Mouse (Mus musculus): ENCODE measurements around the gene Nsun4. TPM values are rescaled to one million over a fixed set of nuclear protein-coding genes. Genes with fewer than 3 reads are reported as not detected.

The Nsun4 gene
- polyA plus RNA-seq, 1 experiment: 8.1 TPM

GRCm38 (mm10) chr4:116001206-116001605 is 52.5 kb downstream of the Nsun4 start:
- DNase-seq (ENCODE audit: low read depth): no peak

GRCm38 (mm10) chr4:116000671-116001070 is 53.0 kb downstream of the Nsun4 start:
- TF ChIP-seq POLR2A (IDR thresholded peaks at IDR 0.05; ENCODE audit: borderline replicate concordance, extremely low read depth, insufficient read depth, insufficient read length, poor library complexity, severe bottlenecking): no peak
- TF ChIP-seq CTCF (IDR thresholded peaks at IDR 0.05; ENCODE audit: borderline replicate concordance, extremely low read depth, insufficient read depth, insufficient read length): no peak
- DNase-seq (ENCODE audit: low read depth): no peak

More at GRCm38 (mm10) chr4:116001206-116001605, 52.5 kb downstream of the Nsun4 start:
- TF ChIP-seq POLR2A (IDR thresholded peaks at IDR 0.05; ENCODE audit: borderline replicate concordance, extremely low read depth, insufficient read depth, insufficient read length, poor library complexity, severe bottlenecking) (no peak), CTCF (IDR thresholded peaks at IDR 0.05; ENCODE audit: borderline replicate concordance, extremely low read depth, insufficient read depth, insufficient read length) (no peak)

- DNase-seq (ENCODE audit: low read depth): no peak
These were observed 56.9 kb downstream of the Nsun4 start for GRCm38 (mm10) chr4:115996729-115997128.

GRCm38 (mm10) chr4:115995376-115995730 is 58.3 kb downstream of the Nsun4 start:
- no peak for DNase-seq (ENCODE audit: low read depth)
- TF ChIP-seq POLR2A (IDR thresholded peaks at IDR 0.05; ENCODE audit: borderline replicate concordance, extremely low read depth, insufficient read depth, insufficient read length, poor library complexity, severe bottlenecking): no peak
- TF ChIP-seq CTCF (IDR thresholded peaks at IDR 0.05; ENCODE audit: borderline replicate concordance, extremely low read depth, insufficient read depth, insufficient read length): no peak

More at GRCm38 (mm10) chr4:115996729-115997128, 56.9 kb downstream of the Nsun4 start:
- no peak for TF ChIP-seq CTCF (IDR thresholded peaks at IDR 0.05; ENCODE audit: borderline replicate concordance, extremely low read depth, insufficient read depth, insufficient read length)
- no peak for TF ChIP-seq POLR2A (IDR thresholded peaks at IDR 0.05; ENCODE audit: borderline replicate concordance, extremely low read depth, insufficient read depth, insufficient read length, poor library complexity, severe bottlenecking)

- no peak for DNase-seq (ENCODE audit: low read depth)
- TF ChIP-seq POLR2A (IDR thresholded peaks at IDR 0.05; ENCODE audit: borderline replicate concordance, extremely low read depth, insufficient read depth, insufficient read length, poor library complexity, severe bottlenecking): no peak
- TF ChIP-seq CTCF (IDR thresholded peaks at IDR 0.05; ENCODE audit: borderline replicate concordance, extremely low read depth, insufficient read depth, insufficient read length): no peak
These were observed 58.9 kb downstream of the Nsun4 start for GRCm38 (mm10) chr4:115994662-115995375.

- TF ChIP-seq CTCF (IDR thresholded peaks at IDR 0.05; ENCODE audit: borderline replicate concordance, extremely low read depth, insufficient read depth, insufficient read length) (no peak), POLR2A (IDR thresholded peaks at IDR 0.05; ENCODE audit: borderline replicate concordance, extremely low read depth, insufficient read depth, insufficient read length, poor library complexity, severe bottlenecking) (no peak)
- no peak for DNase-seq (ENCODE audit: low read depth)
These were observed 64.3 kb downstream of the Nsun4 start for GRCm38 (mm10) chr4:115989382-115989781.

- TF ChIP-seq POLR2A (IDR thresholded peaks at IDR 0.05; ENCODE audit: borderline replicate concordance, extremely low read depth, insufficient read depth, insufficient read length, poor library complexity, severe bottlenecking) (no peak), CTCF (IDR thresholded peaks at IDR 0.05; ENCODE audit: borderline replicate concordance, extremely low read depth, insufficient read depth, insufficient read length) (no peak)
- no peak for DNase-seq (ENCODE audit: low read depth)
These were observed 65.7 kb downstream of the Nsun4 start for GRCm38 (mm10) chr4:115987858-115988530.

GRCm38 (mm10) chr4:115987436-115987835 is 66.2 kb downstream of the Nsun4 start:
- DNase-seq (ENCODE audit: low read depth): no peak
- TF ChIP-seq CTCF (IDR thresholded peaks at IDR 0.05; ENCODE audit: borderline replicate concordance, extremely low read depth, insufficient read depth, insufficient read length) (no peak), POLR2A (IDR thresholded peaks at IDR 0.05; ENCODE audit: borderline replicate concordance, extremely low read depth, insufficient read depth, insufficient read length, poor library complexity, severe bottlenecking) (no peak)

GRCm38 (mm10) chr4:115984967-115985366 is 68.7 kb downstream of the Nsun4 start:
- no peak for DNase-seq (ENCODE audit: low read depth)
- TF ChIP-seq POLR2A (IDR thresholded peaks at IDR 0.05; ENCODE audit: borderline replicate concordance, extremely low read depth, insufficient read depth, insufficient read length, poor library complexity, severe bottlenecking) (no peak), CTCF (IDR thresholded peaks at IDR 0.05; ENCODE audit: borderline replicate concordance, extremely low read depth, insufficient read depth, insufficient read length) (peak; percentile 16; the same call in 1 of the 2 replicates)

- peak; percentile 85 for DNase-seq (ENCODE audit: low read depth)
- TF ChIP-seq POLR2A (IDR thresholded peaks at IDR 0.05; ENCODE audit: borderline replicate concordance, extremely low read depth, insufficient read depth, insufficient read length, poor library complexity, severe bottlenecking): no peak
- peak; percentile 91 for TF ChIP-seq CTCF (IDR thresholded peaks at IDR 0.05; ENCODE audit: borderline replicate concordance, extremely low read depth, insufficient read depth, insufficient read length)
These were observed 69.6 kb downstream of the Nsun4 start for GRCm38 (mm10) chr4:115984111-115984510.

Other genes starting within 250 kb of the Nsun4 start
- 7.1 and 7.7 TPM in 2 replicates for gene Mob3c, start 225.8 kb downstream of the Nsun4 start, polyA plus RNA-seq (2012; rRNA removed)
- 37.3 and 52.9 TPM in 2 replicates for gene Mknk1, start 214.7 kb downstream of the Nsun4 start, polyA plus RNA-seq (2012; rRNA removed)
- gene Kncn, start 169.5 kb downstream of the Nsun4 start, polyA plus RNA-seq (2012; rRNA removed): 0.10 and 0.18 TPM in 2 replicates
- gene 6430628N08Rik, start 163.2 kb downstream of the Nsun4 start, polyA plus RNA-seq (2012; rRNA removed): 0.08 TPM in 1 of 2 replicates, not detected in the other
- gene Dmbx1, start 114.0 kb downstream of the Nsun4 start, polyA plus RNA-seq (2012; rRNA removed): 4.8 and 9.5 TPM in 2 replicates
- gene Faah, start 36.0 kb downstream of the Nsun4 start, polyA plus RNA-seq (2012; rRNA removed): 14.5 and 20.1 TPM in 2 replicates
- 362 and 404 TPM in 2 replicates for gene Uqcrh, start 21.2 kb upstream of the Nsun4 start, polyA plus RNA-seq (2012; rRNA removed)
- gene Lrrc41, start 21.4 kb upstream of the Nsun4 start, polyA plus RNA-seq (2012; rRNA removed): 59.2 and 59.6 TPM in 2 replicates
- 8.1 and 13.1 TPM in 2 replicates for gene Rad54l, start 69.8 kb upstream of the Nsun4 start, polyA plus RNA-seq (2012; rRNA removed)
- 73.2 and 79.8 TPM in 2 replicates for gene Pomgnt1, start 70.0 kb upstream of the Nsun4 start, polyA plus RNA-seq (2012; rRNA removed)
- 1.4 and 1.5 TPM in 2 replicates for gene Lurap1, start 97.5 kb upstream of the Nsun4 start, polyA plus RNA-seq (2012; rRNA removed)
- 0.07 TPM in 1 of 2 replicates, not detected in the other for gene Tspan1, start 113.7 kb upstream of the Nsun4 start, polyA plus RNA-seq (2012; rRNA removed)
- gene 1700042G07Rik, start 119.5 kb upstream of the Nsun4 start, polyA plus RNA-seq (2012; rRNA removed): not detected in 2 replicates
- gene Gm49337, start 119.5 kb upstream of the Nsun4 start, polyA plus RNA-seq (2012; rRNA removed): not detected in 2 replicates
- gene Pik3r3, start 167.7 kb upstream of the Nsun4 start, polyA plus RNA-seq (2012; rRNA removed): 117 and 122 TPM in 2 replicates

All from brain, embryonic 14.5 days (tissue).